Comparison of ENCODE assay signal across 11 mouse cellular contexts in the genomic region with DNA sequence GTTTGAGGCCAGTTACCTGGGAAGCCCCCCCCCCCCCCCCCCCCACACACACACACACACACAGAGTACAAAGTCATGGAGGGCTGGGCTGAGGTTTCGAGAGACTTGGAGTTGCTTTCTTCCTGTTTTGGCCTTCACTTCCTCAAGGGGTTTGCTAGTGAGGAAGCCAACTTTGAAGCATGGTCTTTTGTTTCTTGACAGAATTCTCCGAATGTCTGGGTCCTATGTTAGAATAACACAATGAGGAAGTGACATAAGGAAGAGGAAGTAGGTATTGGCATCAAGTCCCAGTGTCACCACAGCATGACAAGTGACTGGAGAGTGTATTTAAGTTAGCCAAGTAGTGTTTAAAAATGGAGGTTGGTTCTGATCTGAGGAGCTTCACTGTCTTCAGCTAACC. TPM values are rescaled to one million over a fixed set of nuclear protein-coding genes. Genes with fewer than 3 reads are reported as not detected.
DNase-seq lines count a peak whose midpoint lies in the region; ATAC-seq and TF ChIP-seq lines count a peak whose summit lies in the region.
"Had no signal": no experiment of that assay in that cellular context is flagged by ENCODE, and none has a peak within 500 bp of the region (broad histone marks: within the 10 kb centered on the region; RNA-seq: fewer than 3 reads in every experiment).

No protein-coding gene starts in this region.

- H3K36me3 ChIP-seq in CH12.LX (replicated peaks in 1 of 2; ENCODE audit: control insufficient read depth in 1 of 2, insufficient read depth in 1 of 2, low read length in 1 of 2): peaks cover 47 to 82% of the 10 kb centered on the region in 2 experiments
- peaks cover 19% of the 10 kb centered on the region for H3K36me3 ChIP-seq in forebrain, embryonic 14.5 days (ENCODE audit: control insufficient read depth, insufficient read depth, low read length)

- DNase-seq in layer of hippocampus, adult 9-11 months: peak; percentile 67
- no peak for DNase-seq in layer of hippocampus, postnatal 25 days (ENCODE audit: extremely low spot score in 1 of 2, low spot score in 1 of 2)
- peak; percentile 74 for DNase-seq in CH12.LX (ENCODE audit: extremely low read depth)
- DNase-seq in induced T-regulatory cell, adult 2 months (ENCODE audit: low read depth): peak; percentile 57
- no peak for DNase-seq in Muller cell, postnatal 12 days (ENCODE audit: inconsistent ontology term)
- DNase-seq in forebrain, embryonic 14.5 days (ENCODE audit: low spot score): no peak
- DNase-seq: cerebellum, adult 11 months; kidney, postnatal 14 days had no signal

- no peak overlapping the region for H3K9ac ChIP-seq in CH12.LX (ENCODE audit: insufficient read depth, low read depth)
- H3K9ac ChIP-seq in forebrain, embryonic 14.5 days (ENCODE audit: low read length): no peak overlapping the region
- H3K9ac ChIP-seq: liver, embryonic 14.5 days; neural tube, embryonic 13.5 days had no signal

- no peaks in the 10 kb centered on the region for H3K27me3 ChIP-seq in CH12.LX (replicated peaks)
- H3K27me3 ChIP-seq in forebrain, embryonic 14.5 days (replicated peaks; ENCODE audit: control insufficient read depth, insufficient read depth, low read length): no peaks in the 10 kb centered on the region
- H3K27me3 ChIP-seq: neural tube, embryonic 13.5 days had no signal

- no peak for TF ChIP-seq POLR2A in CH12.LX (IDR thresholded peaks at IDR 0.05; ENCODE audit: low read depth, low read length)

- H3K4me1 ChIP-seq in CH12.LX (ENCODE audit: control insufficient read depth in 1 of 2, insufficient read depth in 2 of 2): peaks cover 4 to 34% of the 10 kb centered on the region in 2 experiments
- no peaks in the 10 kb centered on the region for H3K4me1 ChIP-seq in forebrain, embryonic 14.5 days (ENCODE audit: control insufficient read depth, insufficient read depth, low read length)
- H3K4me1 ChIP-seq: neural tube, embryonic 13.5 days had no signal

- peak; percentile 94 for ATAC-seq in megakaryocyte progenitor cell, adult 5-6 weeks (replicated peaks; ENCODE audit: poor library complexity)
- ATAC-seq in forebrain, embryonic 14.5 days: no peak

- TF ChIP-seq CTCF in CH12.LX (conservative IDR thresholded peaks at IDR 0.05 in 1 of 2, IDR thresholded peaks at IDR 0.05 in 1 of 2; ENCODE audit: low read depth in 2 of 2, low read length in 2 of 2): no peak

- TF ChIP-seq RAD21 in CH12.LX (IDR thresholded peaks at IDR 0.05; ENCODE audit: low read depth, low read length): no peak

- no peaks in the 10 kb centered on the region for H3K9me3 ChIP-seq in CH12.LX (replicated peaks; ENCODE audit: low read length)
- H3K9me3 ChIP-seq in forebrain, embryonic 14.5 days (replicated peaks; ENCODE audit: control insufficient read depth, low read length): no peaks in the 10 kb centered on the region
- H3K9me3 ChIP-seq: neural tube, embryonic 13.5 days had no signal

- in situ Hi-C loops in CH12.LX (cut with MboI; ENCODE audit: low pct_ligation_motif_present, low pct_unique_long_range_greater_than_20kb, low sequenced_read_pairs): no loop called here

- peak overlapping the region; percentile 39 for H3K27ac ChIP-seq in CH12.LX (ENCODE audit: insufficient read depth, low read depth)
- no peak overlapping the region for H3K27ac ChIP-seq in forebrain, embryonic 14.5 days (ENCODE audit: low read depth, low read length)
- H3K27ac ChIP-seq: liver, embryonic 14.5 days; neural tube, embryonic 13.5 days had no signal

- WGBS in forebrain, embryonic 14.5 days: 89% methylated on average over 2 of the region's 2 CpGs

- no peak overlapping the region for H3K4me3 ChIP-seq in CH12.LX (replicated peaks in 1 of 3; ENCODE audit: low read depth in 2 of 3, low read length in 2 of 3, poor library complexity in 1 of 3)
- H3K4me3 ChIP-seq in forebrain, embryonic 14.5 days (ENCODE audit: low read depth, low read length): no peak overlapping the region
- H3K4me3 ChIP-seq: neural tube, embryonic 13.5 days had no signal

- dilution Hi-C loops in CH12.LX (cut with MboI; ENCODE audit: extremely low pct_ligation_motif_present, extremely low pct_unique_long_range_greater_than_20kb, low sequenced_read_pairs): no loop called here

- no peak overlapping the region for H3K4me2 ChIP-seq in CH12.LX (ENCODE audit: insufficient read depth, low read depth, poor library complexity, severe bottlenecking)
- H3K4me2 ChIP-seq in forebrain, embryonic 14.5 days (ENCODE audit: low read length): no peak overlapping the region
- H3K4me2 ChIP-seq: neural tube, embryonic 13.5 days had no signal

- peak; percentile 77 for TF ChIP-seq EP300 in CH12.LX (IDR thresholded peaks at IDR 0.05; ENCODE audit: low read length)

- no peaks in the 10 kb centered on the region; the same call in 1 of the 2 replicates for H3K79me2 ChIP-seq in CH12.LX (replicated peaks; ENCODE audit: control insufficient read depth, extremely low read depth, insufficient read depth, poor library complexity, severe bottlenecking)

TF ChIP-seq in CH12.LX, 34 proteins besides CTCF, POLR2A, EP300 and RAD21 (continues in another document):
- TF ChIP-seq BHLHE40 (IDR thresholded peaks at IDR 0.05; ENCODE audit: low read depth, low read length) (0 out of 2 replicates have a peak, but pooled peaks have one; percentile 28), MEF2A (IDR thresholded peaks at IDR 0.05; ENCODE audit: borderline replicate concordance, low read depth, low read length) (no peak), ELF1 (IDR thresholded peaks at IDR 0.05; ENCODE audit: low read depth, low read length) (peak; percentile 78), MAZ (IDR thresholded peaks at IDR 0.05; ENCODE audit: low read depth, low read length) (no peak), ZMIZ1 (IDR thresholded peaks at IDR 0.05; ENCODE audit: low read depth, low read length) (no peak), RCOR1 (conservative IDR thresholded peaks at IDR 0.05; ENCODE audit: low read depth, low read length) (no peak), KAT2A (IDR thresholded peaks at IDR 0.05; ENCODE audit: insufficient replicate concordance, low read length) (no peak), CHD1 (IDR thresholded peaks at IDR 0.05; ENCODE audit: low read depth, low read length) (no peak), TCF12 (IDR thresholded peaks at IDR 0.05; ENCODE audit: low read depth, low read length) (no peak), ZC3H11A (IDR thresholded peaks at IDR 0.05; ENCODE audit: low read depth, low read length) (no peak), SIN3A (IDR thresholded peaks at IDR 0.05; ENCODE audit: low read length) (no peak), UBTF (IDR thresholded peaks at IDR 0.05; ENCODE audit: low read depth, low read length) (no peak), ZNF384 (IDR thresholded peaks at IDR 0.05; ENCODE audit: low read depth, low read length) (no peak), JUN (IDR thresholded peaks at IDR 0.05; ENCODE audit: insufficient read depth, low read depth, low read length) (no peak), POLR2AphosphoS2 (IDR thresholded peaks at IDR 0.05; ENCODE audit: low read depth, low read length) (no peak), USF1 (IDR thresholded peaks at IDR 0.05; ENCODE audit: low read depth, low read length) (no peak), CHD2 (IDR thresholded peaks at IDR 0.05; ENCODE audit: low read length) (0 out of 2 replicates have a peak, but pooled peaks have one; percentile 8), ZKSCAN1 (IDR thresholded peaks at IDR 0.05; ENCODE audit: borderline replicate concordance, low read depth, low read length) (no peak), USF2 (conservative IDR thresholded peaks at IDR 0.05; ENCODE audit: low read depth, low read length) (no peak), HCFC1 (IDR thresholded peaks at IDR 0.05; ENCODE audit: low read depth, low read length) (no peak), E2F4 (IDR thresholded peaks at IDR 0.05; ENCODE audit: insufficient replicate concordance, low read depth, low read length) (no peak), MYC (IDR thresholded peaks at IDR 0.05; ENCODE audit: low read depth, low read length) (peak; percentile 66; the same call in 1 of the 2 replicates), TBP (conservative IDR thresholded peaks at IDR 0.05; ENCODE audit: low read depth, low read length) (no peak), GABPA (IDR thresholded peaks at IDR 0.05; ENCODE audit: insufficient replicate concordance, low read depth, low read length) (no peak), PAX5 (IDR thresholded peaks at IDR 0.05; ENCODE audit: low read length) (no peak), MAFK (IDR thresholded peaks at IDR 0.05; ENCODE audit: insufficient replicate concordance, low read length) (no peak), MAX (IDR thresholded peaks at IDR 0.05; ENCODE audit: low read length) (peak; percentile 57; the same call in 1 of the 2 replicates), ETS1 (conservative IDR thresholded peaks at IDR 0.05; ENCODE audit: low read depth, low read length) (0 out of 2 replicates have a peak, but pooled peaks have one; percentile 12)

RNA-seq across cellular contexts. Expression of a gene that starts 11.8 kb away (rescaled TPM):
- 10 to 100 TPM; 21.4 to 21.8 TPM for total RNA-seq in layer of hippocampus, postnatal 25 days (2021)
- total RNA-seq in CH12.LX (2012; rRNA removed): 30.1 and 31.9 TPM in 2 replicates
- total RNA-seq in CH12.LX (2014; rRNA removed): 39.2 and 39.5 TPM in 2 replicates
- 38.0 and 38.5 TPM in 2 replicates for polyA plus RNA-seq in CH12.LX (2012; ENCODE audit: insufficient read length, low read depth)
- total RNA-seq in megakaryocyte progenitor cell, adult 5-6 weeks (2015): 29.1 and 31.1 TPM in 2 replicates
- total RNA-seq in megakaryocyte progenitor cell, adult 5-6 weeks (2017): 43.1 and 46.2 TPM in 2 replicates
- 23.9 and 26.1 TPM in 2 replicates for polyA plus RNA-seq in forebrain, embryonic 14.5 days (2014; fragmentation: Nextera tagmentation; extraction: Ambion mirVana)

RNA-seq across cellular contexts. Expression of a gene that starts 38.9 kb away (rescaled TPM):
- 1 to 10 TPM; 4.9 to 5.1 TPM for total RNA-seq in layer of hippocampus, postnatal 25 days (2021)
- total RNA-seq in CH12.LX (2012; rRNA removed) (73.1 and 80.8 TPM in 2 replicates), CH12.LX (2014; rRNA removed) (37.6 and 46.0 TPM in 2 replicates)
- polyA plus RNA-seq in CH12.LX (2012; ENCODE audit: insufficient read length, low read depth): 38.2 and 45.5 TPM in 2 replicates
- 499 and 542 TPM in 2 replicates for total RNA-seq in megakaryocyte progenitor cell, adult 5-6 weeks (2015)
- 712 and 803 TPM in 2 replicates for total RNA-seq in megakaryocyte progenitor cell, adult 5-6 weeks (2017)
- 16.5 and 25.6 TPM in 2 replicates for polyA plus RNA-seq in forebrain, embryonic 14.5 days (2014; fragmentation: Nextera tagmentation; extraction: Ambion mirVana)

RNA-seq across cellular contexts. Expression of a gene that starts 54.1 kb away (rescaled TPM):
- total RNA-seq in layer of hippocampus, postnatal 25 days (2021): 100 to 1,000 TPM in 1 of 2 experiments, 10 to 100 TPM in 1; 92.8 to 101 TPM
- total RNA-seq in CH12.LX (2012; rRNA removed) (36.3 and 43.6 TPM in 2 replicates), CH12.LX (2014; rRNA removed) (57.0 and 63.5 TPM in 2 replicates)
- 38.1 and 39.0 TPM in 2 replicates for polyA plus RNA-seq in CH12.LX (2012; ENCODE audit: insufficient read length, low read depth)
- total RNA-seq in megakaryocyte progenitor cell, adult 5-6 weeks (2015): 28.5 and 29.1 TPM in 2 replicates
- 47.4 and 50.9 TPM in 2 replicates for total RNA-seq in megakaryocyte progenitor cell, adult 5-6 weeks (2017)
- 66.8 and 71.7 TPM in 2 replicates for polyA plus RNA-seq in forebrain, embryonic 14.5 days (2014; fragmentation: Nextera tagmentation; extraction: Ambion mirVana)

Comparison
In these comparisons a context has a peak if more than half of its experiments do, and no peak if none do; other contexts are left out.
1. DNase-seq: peak in layer of hippocampus, adult 9-11 months (single experiment), CH12.LX (single experiment) and induced T-regulatory cell, adult 2 months (single experiment); none in layer of hippocampus, postnatal 25 days (0 of 2), Muller cell, postnatal 12 days (single experiment) and forebrain, embryonic 14.5 days (single experiment).
2. RNA of a gene that starts 38.9 kb away (total RNA-seq): 499 to 803 TPM in megakaryocyte progenitor cell, adult 5-6 weeks and 37.6 to 80.8 TPM in CH12.LX; 4.9 to 5.1 TPM in layer of hippocampus, postnatal 25 days; every median in the first group is over 4 times any median in the second.